Mouse (Mus musculus) cerebellum, postnatal 36 days (tissue): Measurements from ENCODE around the gene Rad1.
"Not testable (repeated sequence)": the region's sequence is repeated elsewhere in the genome, so short reads cannot be mapped to it uniquely, and the experiment has no call there.

Experiments
- DNase-seq, 2 experiments: peaks; one replicate each; pipeline ENCODE4 v3.0.0; 2021 to 2022; ENCODE audit warnings: mixed read lengths in 2 of 2

The Rad1 gene

DNA sequence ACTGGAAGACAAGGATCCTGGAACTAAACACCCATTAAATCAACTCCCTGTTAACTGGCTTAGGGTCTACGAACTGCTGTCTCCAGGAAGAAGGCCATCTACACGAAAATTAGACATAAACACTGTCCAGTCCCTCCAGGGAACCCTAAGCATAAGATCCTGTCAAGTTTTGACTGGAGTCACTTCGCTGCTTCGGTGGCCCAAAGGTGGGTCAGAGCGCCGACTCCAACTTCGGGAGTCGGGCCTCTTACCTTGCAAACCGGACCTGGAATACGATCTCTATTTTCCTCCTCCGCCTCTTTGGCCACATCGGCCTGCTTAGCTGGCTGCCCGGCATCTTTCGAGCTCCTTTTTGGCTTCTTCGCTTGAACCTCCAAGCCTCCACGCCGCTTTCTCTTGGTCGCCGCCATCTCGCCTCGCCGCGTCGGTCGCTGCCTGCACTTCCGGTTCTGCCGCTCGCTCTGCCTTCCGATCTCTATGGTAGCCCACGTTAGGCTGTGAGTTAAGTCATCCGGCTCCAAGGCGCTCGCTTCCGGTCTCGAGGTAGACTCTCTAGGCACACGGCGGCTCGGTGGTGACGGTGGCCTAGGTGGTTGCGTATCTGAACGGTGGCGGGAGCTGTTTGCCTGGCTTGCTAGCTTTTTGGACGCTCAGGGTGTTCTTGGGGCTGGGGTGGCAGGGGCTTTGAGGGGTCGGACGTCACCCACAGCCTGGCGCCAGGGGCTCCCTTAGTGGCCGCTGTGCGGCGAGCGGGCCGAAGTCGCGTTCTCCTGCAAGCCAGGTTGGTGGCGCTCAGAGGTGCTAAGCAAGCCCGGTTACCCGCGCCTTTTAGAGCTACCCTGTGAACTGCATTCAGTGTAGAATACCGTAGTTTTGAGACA, at the start of gene Rad1, which contains the start of gene Brix1:
TSS of gene Rad1 (plus strand) at position 535 of the 881 bp plus-strand sequence.
TSS of gene Brix1 (minus strand) at position 464 of the 881 bp plus-strand sequence.
- DNase-seq = peak; percentile 94 to 96

DNA sequence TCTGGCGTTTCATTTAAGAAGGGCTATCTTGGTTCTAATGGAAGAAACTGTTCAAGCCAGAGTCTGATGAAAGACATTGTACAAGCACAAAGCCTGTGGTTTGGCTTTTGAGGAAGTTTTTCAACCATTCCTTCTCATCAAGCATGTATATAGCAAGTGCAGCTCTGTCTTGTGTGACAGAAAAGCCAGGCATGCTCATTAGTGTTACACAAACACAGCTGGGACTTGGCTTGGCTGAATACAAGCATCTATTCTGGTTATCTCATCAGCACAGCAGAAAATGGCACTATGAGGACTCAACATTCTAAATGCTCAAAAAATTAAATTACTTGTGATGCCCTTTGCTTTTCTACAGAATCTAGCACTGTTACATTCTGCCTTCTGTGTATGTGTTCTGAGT, 48.9 kb upstream of the Rad1 start:
- no peak for DNase-seq

- no peak for DNase-seq
Measured at GRCm38 (mm10) chr15:10439963-10440362, 45.9 kb upstream of the Rad1 start.

DNA sequence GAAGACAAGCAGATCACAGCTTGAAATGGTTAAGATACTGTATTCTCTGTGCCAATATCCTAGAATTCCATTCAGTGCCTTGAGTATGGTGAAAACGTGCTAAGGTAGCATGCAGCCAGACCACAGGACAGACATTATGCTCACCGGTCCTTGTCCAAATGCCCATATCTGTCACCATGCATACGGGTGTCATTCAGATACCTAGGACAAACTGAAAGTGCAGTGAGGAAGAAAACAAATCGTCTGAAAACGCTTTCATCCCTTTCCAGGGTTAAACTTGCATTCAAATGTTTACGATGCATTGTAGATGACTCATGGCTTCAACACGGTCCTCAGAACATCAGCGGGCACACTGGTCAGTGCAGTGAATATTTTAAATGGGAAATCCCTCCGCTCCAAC, 44.3 kb upstream of the Rad1 start:
- DNase-seq = no peak

DNA sequence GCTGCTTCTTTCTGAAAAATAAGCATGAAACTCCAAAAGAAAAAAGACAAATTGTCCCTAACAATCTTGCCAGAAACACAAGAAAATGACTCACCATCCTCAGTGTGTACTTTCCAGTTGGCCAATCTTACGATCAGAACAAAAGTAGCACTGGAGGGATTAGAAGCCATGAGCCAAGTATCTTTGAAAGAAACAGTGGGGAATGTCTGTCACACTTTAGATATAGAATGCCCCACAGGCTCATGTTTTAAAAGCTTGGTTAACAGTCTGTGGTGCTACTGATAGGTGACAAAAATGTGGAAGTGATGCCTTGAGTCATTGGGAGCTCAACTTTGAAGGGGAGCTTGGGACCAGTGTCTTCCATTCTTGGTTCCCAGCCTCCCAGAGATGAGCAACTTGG, 43.5 kb upstream of the Rad1 start:
- no peak for DNase-seq

GRCm38 (mm10) chr15:10447102-10447501, 38.7 kb upstream of the Rad1 start:
- DNase-seq = no peak

DNA sequence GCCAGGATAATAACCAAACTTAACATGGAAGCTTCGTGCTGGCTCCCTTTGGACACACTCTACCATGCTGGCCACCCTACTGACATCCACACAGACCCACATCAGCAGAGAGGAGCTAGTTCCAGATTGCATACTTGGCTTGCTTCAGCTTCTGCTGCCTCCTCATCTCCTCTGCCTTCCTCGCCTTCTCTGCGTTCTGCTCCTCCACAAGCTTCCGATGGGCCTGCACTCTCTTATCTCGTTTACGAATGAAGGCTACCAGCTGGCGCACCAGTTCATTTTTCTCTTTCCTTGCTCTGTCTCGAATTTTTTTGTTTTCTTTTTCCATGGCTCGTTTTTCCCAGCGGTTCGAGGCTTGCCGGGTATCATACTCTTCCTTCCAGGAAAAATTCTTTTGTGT, 24.8 kb upstream of the Rad1 start:
- DNase-seq = no peak

- DNase-seq = no peak
Measured at GRCm38 (mm10) chr15:10463555-10463954, 22.3 kb upstream of the Rad1 start.

- DNase-seq = no peak
Measured at GRCm38 (mm10) chr15:10464678-10465077, 21.1 kb upstream of the Rad1 start.

- no peak for DNase-seq
Measured at GRCm38 (mm10) chr15:10468761-10469160, 17.1 kb upstream of the Rad1 start.

- DNase-seq = no peak
Measured at GRCm38 (mm10) chr15:10469641-10470150, 16.1 kb upstream of the Rad1 start.

- peak; percentile 85 to 89 for DNase-seq
Measured at GRCm38 (mm10) chr15:10470151-10470831, 15.5 kb upstream of the Rad1 start, which contains the start of gene Dnajc21. Gene Dnajc21, minus strand, starts transcription at chr15:10470516.

DNA sequence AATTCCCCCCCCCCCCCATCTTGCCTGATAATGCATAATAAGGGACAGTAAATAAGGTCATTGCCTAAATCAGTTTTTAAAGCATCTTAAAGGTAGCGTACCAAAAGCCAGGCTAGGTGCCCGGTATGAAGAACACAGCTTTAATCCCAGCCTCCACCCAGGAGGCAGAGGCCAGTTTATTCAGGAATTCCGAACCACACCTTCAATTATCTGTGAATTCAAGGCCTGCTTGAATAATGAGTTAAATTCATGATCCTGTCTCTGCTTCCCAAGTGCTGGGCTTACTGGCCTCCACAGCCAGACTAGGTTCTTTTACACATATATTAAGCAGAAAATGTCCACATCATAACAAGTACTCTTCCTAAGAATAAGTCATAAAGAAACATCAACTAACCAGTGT, 14.9 kb upstream of the Rad1 start:
- peak in 1 of 2 experiments; percentile 10 for DNase-seq

DNA sequence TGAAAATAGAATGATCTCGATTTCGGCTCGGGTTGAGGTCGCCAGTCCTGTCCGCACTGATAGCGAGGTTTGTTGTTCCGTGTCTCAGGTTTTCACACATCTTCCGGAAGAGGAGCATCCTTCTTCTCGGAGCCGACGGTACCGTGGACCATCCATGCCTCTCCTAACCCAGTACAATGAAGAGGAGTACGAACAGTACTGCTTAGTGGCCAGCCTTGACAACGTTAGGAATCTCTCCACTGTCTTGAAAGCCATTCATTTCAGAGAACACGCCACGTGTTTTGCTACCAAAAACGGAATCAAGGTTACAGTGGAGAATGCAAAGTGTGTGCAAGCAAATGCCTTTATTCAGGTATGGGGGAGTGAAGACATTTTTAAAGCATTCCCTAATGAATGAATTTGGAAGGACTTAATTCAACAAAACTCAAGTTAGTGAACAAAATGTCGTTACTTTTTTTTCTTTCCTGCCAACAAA, 584 bp downstream of the Rad1 start:
- no peak for DNase-seq

DNA sequence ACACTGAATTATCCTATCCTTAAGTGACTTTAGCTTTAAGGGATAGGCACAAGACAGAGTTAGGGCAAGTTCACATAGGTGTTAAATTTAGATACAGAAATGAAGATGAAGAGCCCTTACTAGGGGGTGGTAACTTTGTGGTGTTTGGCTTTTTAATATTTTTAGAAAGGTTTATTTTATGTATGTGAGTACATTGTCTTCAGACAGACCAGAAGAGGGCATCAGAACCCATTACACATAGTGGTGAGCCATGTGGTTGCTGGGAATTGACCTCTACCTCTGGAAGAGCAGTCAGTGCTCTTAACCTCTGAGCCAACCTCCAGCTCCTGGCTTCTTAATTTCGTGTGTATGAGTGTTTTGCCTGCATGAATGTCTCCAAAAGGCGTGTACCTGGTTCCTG, 1.4 kb downstream of the Rad1 start:
- no peak for DNase-seq

- no peak for DNase-seq
Measured at GRCm38 (mm10) chr15:10490101-10490500, 4.3 kb downstream of the Rad1 start.

DNA sequence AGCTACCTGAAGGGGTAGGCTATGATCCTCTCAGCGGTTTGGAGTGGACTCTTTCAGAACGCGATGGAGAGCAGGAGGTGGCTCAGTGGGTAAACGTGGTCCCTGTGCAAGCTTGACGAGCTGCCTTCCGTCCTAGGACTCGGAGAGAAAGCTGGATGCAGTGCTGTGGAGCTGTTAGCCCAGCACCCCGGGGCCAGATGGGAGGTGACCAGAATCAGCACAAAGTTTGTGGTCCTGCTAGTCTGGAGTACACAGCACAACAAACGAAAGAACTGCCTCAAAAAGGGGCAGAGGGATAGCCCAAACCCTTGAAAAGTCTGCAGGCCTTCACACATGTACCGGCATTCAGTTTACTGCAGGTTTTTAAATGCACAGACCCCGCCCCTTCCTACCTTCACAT, 10.1 kb downstream of the Rad1 start:
- no peak for DNase-seq

DNA sequence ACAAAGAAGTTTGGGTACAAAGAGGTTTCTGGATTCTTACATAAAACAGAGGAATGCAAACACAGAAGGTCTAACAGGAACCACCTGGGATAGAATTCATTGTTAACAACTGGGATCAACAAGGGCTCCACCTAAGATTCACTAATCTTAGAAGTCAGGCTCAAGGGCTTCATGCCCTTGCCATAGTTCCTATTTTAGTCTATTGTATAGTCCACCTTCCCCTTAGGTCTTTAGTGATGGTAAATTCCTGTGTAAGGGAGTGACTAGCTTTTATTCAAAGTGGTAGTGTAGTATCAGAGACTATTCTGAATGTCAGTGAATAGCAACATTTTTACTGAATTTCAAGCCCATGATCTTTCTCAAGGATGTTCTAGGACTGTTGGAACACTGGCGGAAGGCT, 10.9 kb downstream of the Rad1 start:
- not testable (repeated sequence) for DNase-seq

GRCm38 (mm10) chr15:10499593-10499992, 13.8 kb downstream of the Rad1 start:
- no peak for DNase-seq

DNA sequence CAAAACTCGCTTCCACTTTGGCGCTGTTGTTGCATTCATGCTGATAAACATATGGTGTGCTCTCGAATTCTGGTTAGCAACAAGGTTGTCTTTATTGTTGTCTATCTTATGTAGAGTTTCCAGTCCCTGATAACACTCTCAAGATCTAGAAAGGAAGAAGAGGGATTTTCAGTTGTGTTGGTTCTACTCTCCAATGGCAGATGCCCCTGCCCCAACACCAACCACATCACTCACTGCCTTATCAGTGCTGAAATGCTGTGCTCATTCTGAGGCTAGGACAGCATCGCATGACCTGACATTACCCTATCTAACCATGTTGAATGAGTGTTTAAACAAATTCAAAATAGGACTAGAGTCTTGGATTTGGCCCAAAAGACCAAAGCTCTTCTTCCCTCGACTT, 14.2 kb downstream of the Rad1 start:
- DNase-seq = no peak

- DNase-seq = peak; percentile 6 to 14
Measured at GRCm38 (mm10) chr15:10500838-10501719, 15.3 kb downstream of the Rad1 start.

DNA sequence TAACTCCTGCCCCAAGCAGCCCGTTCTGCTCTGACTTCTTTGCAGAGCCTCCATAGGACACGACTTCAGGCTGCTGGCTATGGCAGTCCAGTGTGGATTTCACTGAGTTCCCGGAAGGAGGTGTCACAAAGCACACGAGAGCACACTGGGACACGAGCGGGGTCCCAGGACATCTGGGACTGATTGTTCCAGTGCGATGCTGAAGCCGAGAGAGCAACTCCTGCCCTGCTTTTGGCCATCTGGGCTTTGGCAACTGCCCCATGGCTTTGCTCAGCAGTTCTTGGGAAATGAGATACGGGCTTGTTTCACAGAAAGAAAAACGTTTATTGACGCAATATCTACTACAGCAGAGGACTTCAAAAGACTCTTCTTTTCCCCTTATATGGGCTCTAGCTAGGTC, 20.3 kb downstream of the Rad1 start:
- DNase-seq = no peak

- no peak for DNase-seq
Measured at GRCm38 (mm10) chr15:10515166-10515565, 29.3 kb downstream of the Rad1 start.
